8 mouse cellular contexts compared by ENCODE assay signal in genomic region chr14:122104881-122105280, GRCm38 (mm10). TPM values are rescaled to one million over a fixed set of nuclear protein-coding genes. Genes with fewer than 3 reads are reported as not detected.
DNase-seq lines count a peak whose midpoint lies in the region; ATAC-seq and TF ChIP-seq lines count a peak whose summit lies in the region.

No protein-coding gene starts in this region.

- peak overlapping the region; percentile 90 for H3K4me3 ChIP-seq in ES-Bruce4 (ENCODE audit: low read depth, low read length)
- H3K4me3 ChIP-seq in forebrain, embryonic 13.5 days: peak overlapping the region; percentile 41
- H3K4me3 ChIP-seq in liver, postnatal 0 days (ENCODE audit: low read depth, low read length): peak overlapping the region; percentile 99
- peak overlapping the region; percentile 38 for H3K4me3 ChIP-seq in neural tube, embryonic 14.5 days (ENCODE audit: low read depth, low read length)

- peaks cover 2% of the 10 kb centered on the region for H3K4me1 ChIP-seq in ES-Bruce4 (ENCODE audit: control insufficient read depth, insufficient read depth, low read length)
- H3K4me1 ChIP-seq in forebrain, embryonic 13.5 days: peaks cover 42% of the 10 kb centered on the region
- peaks cover 31% of the 10 kb centered on the region for H3K4me1 ChIP-seq in liver, postnatal 0 days (ENCODE audit: insufficient read depth)
- peaks cover 20% of the 10 kb centered on the region for H3K4me1 ChIP-seq in neural tube, embryonic 14.5 days (ENCODE audit: control insufficient read depth, insufficient read depth, low read length)

- no peaks in the 10 kb centered on the region for H3K27me3 ChIP-seq in ES-Bruce4 (ENCODE audit: control insufficient read depth, insufficient read depth, low read length, poor library complexity, severe bottlenecking)
- no peaks in the 10 kb centered on the region for H3K27me3 ChIP-seq in forebrain, embryonic 13.5 days
- H3K27me3 ChIP-seq in liver, postnatal 0 days (ENCODE audit: insufficient read depth, low read length): no peaks in the 10 kb centered on the region
- no peaks in the 10 kb centered on the region for H3K27me3 ChIP-seq in neural tube, embryonic 14.5 days (ENCODE audit: control insufficient read depth, insufficient read depth, low read length)

- peak overlapping the region; percentile 97 for H3K9ac ChIP-seq in ES-Bruce4 (ENCODE audit: low read depth, poor library complexity, severe bottlenecking)
- H3K9ac ChIP-seq in forebrain, embryonic 13.5 days: peak overlapping the region; percentile 63
- peak overlapping the region; percentile 66 for H3K9ac ChIP-seq in liver, postnatal 0 days (replicated peaks)
- H3K9ac ChIP-seq in neural tube, embryonic 14.5 days (replicated peaks; ENCODE audit: low read depth, low read length): peak overlapping the region; percentile 52

- intact Hi-C loops in heart, postnatal 10 days (cut with DNase I): loop anchor here (2.0 kb wide), 1 partner anchor 76 kb away; the partner anchor contains the start of gene Clybl

- TF ChIP-seq CTCF in ES-Bruce4 (IDR thresholded peaks at IDR 0.05; ENCODE audit: low read depth, low read length): no peak
- no peak for TF ChIP-seq CTCF in liver, postnatal 0 days (IDR thresholded peaks at IDR 0.05; ENCODE audit: low read depth)

- H3K36me3 ChIP-seq in ES-Bruce4 (ENCODE audit: control insufficient read depth, insufficient read depth, low read length, poor library complexity, severe bottlenecking): no peaks in the 10 kb centered on the region
- no peaks in the 10 kb centered on the region for H3K36me3 ChIP-seq in forebrain, embryonic 13.5 days (ENCODE audit: poor library complexity, severe bottlenecking)
- peaks cover 2% of the 10 kb centered on the region; the same call in 1 of the 2 replicates for H3K36me3 ChIP-seq in liver, postnatal 0 days (replicated peaks; ENCODE audit: insufficient read depth, low read length)
- H3K36me3 ChIP-seq in neural tube, embryonic 14.5 days (ENCODE audit: control insufficient read depth, insufficient read depth, low read length): no peaks in the 10 kb centered on the region

- H3K9me3 ChIP-seq in ES-Bruce4 (replicated peaks; ENCODE audit: control insufficient read depth, insufficient read depth, low read length, poor library complexity, severe bottlenecking): no peaks in the 10 kb centered on the region
- H3K9me3 ChIP-seq in forebrain, embryonic 13.5 days (replicated peaks): no peaks in the 10 kb centered on the region
- no peaks in the 10 kb centered on the region for H3K9me3 ChIP-seq in liver, postnatal 0 days (ENCODE audit: low read length)
- H3K9me3 ChIP-seq in neural tube, embryonic 14.5 days (ENCODE audit: control insufficient read depth, low read length): no peaks in the 10 kb centered on the region

- peak; percentile 87 for TF ChIP-seq POLR2A in ES-Bruce4 (IDR thresholded peaks at IDR 0.05; ENCODE audit: insufficient read depth, low read length)

- WGBS in forebrain, embryonic 13.5 days: under 1% methylated on average over 24 of the region's 24 CpGs
- WGBS in large intestine, adult 2 months: under 1% methylated on average over 24 of the region's 24 CpGs
- WGBS in liver, postnatal 0 days (ENCODE audit: insufficient replicate concordance): 2% methylated on average over 24 of the region's 24 CpGs
- 1% methylated on average over 24 of the region's 24 CpGs for WGBS in neural tube, embryonic 14.5 days

- no peak for TF ChIP-seq EP300 in ES-Bruce4 (IDR thresholded peaks at IDR 0.05; ENCODE audit: insufficient read depth, low read depth, low read length)
- 0 out of 2 replicates have a peak, but pooled peaks have one; percentile 8 for TF ChIP-seq EP300 in liver, postnatal 0 days (IDR thresholded peaks at IDR 0.05; ENCODE audit: low read depth)

- DNase-seq in heart, postnatal 10 days: peak; percentile 96 to 98
- peak; percentile 85 for DNase-seq in large intestine, adult 2 months (ENCODE audit: low read depth, low spot score)
- peak; percentile 97 for DNase-seq in liver, postnatal 0 days
- peak; percentile 96 for DNase-seq in testis, postnatal 10 days (ENCODE audit: low spot score)

- H3K27ac ChIP-seq in ES-Bruce4 (ENCODE audit: insufficient read depth, low read length): peak overlapping the region; percentile 86
- H3K27ac ChIP-seq in forebrain, embryonic 13.5 days: peak overlapping the region; percentile 91
- H3K27ac ChIP-seq in liver, postnatal 0 days (ENCODE audit: low read depth): peak overlapping the region; percentile 99
- H3K27ac ChIP-seq in neural tube, embryonic 14.5 days (ENCODE audit: low read depth, low read length): peak overlapping the region; percentile 92

- peak overlapping the region; percentile 87 for H3K4me2 ChIP-seq in forebrain, embryonic 13.5 days
- H3K4me2 ChIP-seq in liver, postnatal 0 days (ENCODE audit: low read depth, low read length): peak overlapping the region; percentile 93
- peak overlapping the region; percentile 71 for H3K4me2 ChIP-seq in neural tube, embryonic 14.5 days (ENCODE audit: low read depth, low read length)

- ATAC-seq in cerebellum, adult (ENCODE audit: insufficient number of reproducible peaks, low FRiP score, low TSS enrichment): peak; percentile 83
- peak; percentile 93 for ATAC-seq in forebrain, embryonic 13.5 days
- ATAC-seq in liver, postnatal 0 days: peak; percentile 89
- ATAC-seq in neural tube, embryonic 14.5 days (ENCODE audit: low read depth): peak; percentile 93

RNA-seq across cellular contexts. Expression of gene Tm9sf2, which starts 2.0 kb away (rescaled TPM):
- polyA plus RNA-seq in ES-Bruce4 (2011; ENCODE audit: insufficient read depth, insufficient read length, low read depth, missing spikeins): 79.7 and 85.3 TPM in 2 replicates
- 103 and 112 TPM in 2 replicates for polyA plus RNA-seq in forebrain, embryonic 13.5 days (2015; fragmentation: Nextera tagmentation; extraction: Ambion mirVana)
- 100 to 1,000 TPM; 109 to 112 TPM for total RNA-seq in heart, postnatal 10 days (2021)
- polyA plus RNA-seq in large intestine, adult 2 months (2012; rRNA removed): 187 and 249 TPM in 2 replicates
- polyA plus RNA-seq in liver, postnatal 0 days (2015; fragmentation: Nextera tagmentation; extraction: Ambion mirVana): 99.3 and 107 TPM in 2 replicates
- 106 and 127 TPM in 2 replicates for polyA plus RNA-seq in neural tube, embryonic 14.5 days (2014; fragmentation: Nextera tagmentation; extraction: Ambion mirVana)

Comparison
In these comparisons a context has a peak if more than half of its experiments do, and no peak if none do; other contexts are left out.
1. Peak in every context shown above with its lines: DNase-seq, ATAC-seq, H3K4me3 ChIP-seq and H3K27ac ChIP-seq.
2. H3K4me3 ChIP-seq: peak in every context shown above with its lines; median percentile 99 in liver, postnatal 0 days; 90 in ES-Bruce4; 41 in forebrain, embryonic 13.5 days; 38 in neural tube, embryonic 14.5 days.